Mouse (Mus musculus) thymus, adult 2 months (tissue): ENCODE data around the gene Gatd1.

Experiments used
- CTCF ChIP-seq: fragments of 200-500 bp; IDR thresholded peaks from 2 replicates; pipeline ENCODE4 v1.5.1; 2012; ENCODE audit warnings: mild to moderate bottlenecking, control low read depth, low read length, moderate library complexity, borderline replicate concordance; ENCODE audit not compliant: control insufficient read depth, poor library complexity, insufficient read depth; ENCODE audit errors: extremely low read depth
- POLR2A ChIP-seq: fragments of 200-500 bp; IDR thresholded peaks from 2 replicates; pipeline ENCODE4 v1.6.1; 2012; ENCODE audit warnings: mild to moderate bottlenecking, low read length, control low read depth, moderate library complexity; ENCODE audit not compliant: control insufficient read depth, poor library complexity, insufficient read depth; ENCODE audit errors: extremely low read depth

- TF ChIP-seq POLR2A (no peak), CTCF (no peak)
These were observed 39.5 kb downstream of the Gatd1 start for GRCm38 (mm10) chr7:141374399-141374798.
